Mouse (Mus musculus) fat pad, adult 2 months (tissue): ENCODE results near the gene Krtap9-3.

ENCODE experiments used
- DNase-seq: peaks from one replicate; pipeline ENCODE4 v3.0.0-alpha.2; 2011; ENCODE audit warnings: low read depth, low spot score; ENCODE audit errors: extremely low read depth

The Krtap9-3 gene

GRCm38 (mm10) chr11:99573164-99573563, 24.7 kb downstream of the Krtap9-3 start:
- no peak for DNase-seq

GRCm38 (mm10) chr11:99566530-99566929, 31.4 kb downstream of the Krtap9-3 start, which contains the start of gene Krtap3-1:
Krtap3-1 (minus strand) TSS chr11:99566630.
- DNase-seq = no peak

GRCm38 (mm10) chr11:99562580-99562979, 35.3 kb downstream of the Krtap9-3 start:
- no peak for DNase-seq

GRCm38 (mm10) chr11:99559366-99559765, 38.5 kb downstream of the Krtap9-3 start, which contains the start of gene Gm11939:
Gm11939 (minus strand) TSS chr11:99559466.
- DNase-seq = no peak

GRCm38 (mm10) chr11:99557976-99558745, 39.7 kb downstream of the Krtap9-3 start:
- DNase-seq = no peak

- no peak for DNase-seq
Observed at GRCm38 (mm10) chr11:99556753-99557152, 41.2 kb downstream of the Krtap9-3 start, which contains the start of gene Krtap3-2. Krtap3-2 (minus strand) TSS chr11:99556853.

- no peak for DNase-seq
Observed at GRCm38 (mm10) chr11:99556195-99556594, 41.7 kb downstream of the Krtap9-3 start.

GRCm38 (mm10) chr11:99550765-99551164, 47.1 kb downstream of the Krtap9-3 start, which contains the start of gene Krtap3-3:
Krtap3-3 (minus strand) TSS chr11:99550865.
- no peak for DNase-seq

GRCm38 (mm10) chr11:99547892-99548291, 50.0 kb downstream of the Krtap9-3 start:
- no peak for DNase-seq
